Mouse (Mus musculus) small intestine, adult 2 months (tissue): Measurements from ENCODE around the gene Slc16a6. TPM values are rescaled to one million over a fixed set of nuclear protein-coding genes. Genes with fewer than 3 reads are reported as not detected.

ENCODE experiments used
- H3K27ac ChIP-seq: fragments of 200-500 bp; 2 replicates; pipeline ENCODE4 v1.5.1; 2012; ENCODE audit warnings: low read depth, low read length, control low read depth, inconsistent platforms; ENCODE audit not compliant: insufficient read depth
- H3K27me3 ChIP-seq: fragments of 200-500 bp; 2 replicates; pipeline ENCODE4 v1.6.1; 2012; ENCODE audit warnings: mild to moderate bottlenecking, moderate library complexity, low read length, inconsistent platforms; ENCODE audit not compliant: control insufficient read depth, insufficient read depth
- H3K36me3 ChIP-seq: fragments of 200-500 bp; 2 replicates; pipeline ENCODE4 v1.6.1; 2012; ENCODE audit warnings: mild to moderate bottlenecking, low read length, control low read depth, inconsistent platforms; ENCODE audit not compliant: control insufficient read depth, insufficient read depth
- H3K4me1 ChIP-seq: fragments of 200-500 bp; 2 replicates; pipeline ENCODE4 v1.6.1; 2012; ENCODE audit warnings: low read length, inconsistent platforms, mixed read lengths; ENCODE audit not compliant: control insufficient read depth, insufficient read depth, insufficient read length
- H3K4me3 ChIP-seq: fragments of 200-500 bp; 2 replicates; pipeline ENCODE4 v1.5.1; 2012; ENCODE audit warnings: low read depth, mild to moderate bottlenecking, control low read depth, inconsistent platforms, low read length, moderate library complexity
- CTCF ChIP-seq: fragments of 200-500 bp; IDR thresholded peaks from 2 replicates; pipeline ENCODE4 v1.5.1; 2012; ENCODE audit warnings: low read depth, mild to moderate bottlenecking, control low read depth, inconsistent platforms, low read length, moderate library complexity, mixed read lengths; ENCODE audit not compliant: insufficient replicate concordance, insufficient read length; ENCODE audit errors: extremely low read depth
- POLR2A ChIP-seq: fragments of 200-500 bp; IDR thresholded peaks from 2 replicates; pipeline ENCODE4 v1.6.1; 2012; ENCODE audit warnings: low read depth, mild to moderate bottlenecking, control low read depth, inconsistent platforms, low read length, moderate library complexity
- WGBS: fragments of 180-500 bp; shearing (Covaris S2); methylation state at CpG from one replicate; pipeline ENCODE4 v1.1.7; 2018; 5-methylcytosine and 5-hydroxymethylcytosine counted together
- polyA plus RNA-seq: library from polyadenylated mRNA; depleted of rRNA; stranded (reverse); fragments of >200 nt; gene quantifications from 2 replicates; pipeline ENCODE4 v1.2.3, GENCODE M21; 2012

Gene Slc16a6
- polyA plus RNA-seq, 1 experiment = 4.2 TPM

- H3K4me3 ChIP-seq = no peak overlapping the region
- WGBS = 70% methylated on average over 8 of the region's 8 CpGs
- no peaks in the 10 kb centered on the region for H3K36me3 ChIP-seq
- no peak overlapping the region for H3K27ac ChIP-seq
- TF ChIP-seq POLR2A = no peak
- TF ChIP-seq CTCF = no peak
- no peaks in the 10 kb centered on the region for H3K27me3 ChIP-seq
- peaks cover 11% of the 10 kb centered on the region; the same call in 1 of the 2 replicates for H3K4me1 ChIP-seq
These were observed 7.0 kb upstream of the Slc16a6 start for GRCm38 (mm10) chr11:109480440-109480839.

DNA sequence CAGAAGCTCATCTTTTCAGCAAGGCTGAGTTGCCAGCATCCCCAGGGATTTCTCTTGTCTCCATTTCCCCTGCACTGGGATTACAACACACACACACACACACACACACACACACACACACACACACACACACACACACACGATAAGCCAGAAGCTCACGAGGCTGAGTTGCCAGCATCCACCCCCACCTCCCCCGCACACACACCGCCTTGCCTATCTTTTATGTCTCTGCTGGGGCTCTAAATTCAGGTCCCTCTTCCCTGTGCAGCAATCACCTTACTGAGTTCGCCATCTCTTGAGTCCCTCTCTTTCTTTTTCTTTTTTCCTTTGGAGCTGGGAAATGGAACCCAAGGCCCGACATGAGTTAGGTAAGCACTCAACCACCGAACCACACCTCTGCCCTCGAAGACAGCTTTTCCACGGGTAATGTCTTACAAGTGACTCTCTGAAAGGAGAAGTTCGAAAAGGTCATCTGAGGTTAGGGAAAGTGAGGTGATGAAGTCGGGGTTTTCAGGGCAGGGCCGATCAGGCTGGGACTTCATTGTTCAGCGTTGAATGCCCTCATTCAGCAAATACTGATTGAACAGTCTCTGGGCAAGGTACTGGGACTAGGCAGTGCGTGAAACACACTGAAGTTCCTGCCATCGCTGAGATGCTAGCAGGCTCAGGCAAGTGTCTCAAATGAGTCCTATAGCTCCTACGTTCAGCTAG is 6.3 kb upstream of the Slc16a6 start:
- WGBS = 66% methylated on average over 16 of the region's 16 CpGs
- no peaks in the 10 kb centered on the region for H3K36me3 ChIP-seq
- H3K27me3 ChIP-seq = no peaks in the 10 kb centered on the region
- H3K4me1 ChIP-seq = peaks cover 5% of the 10 kb centered on the region; the same call in 1 of the 2 replicates
- H3K27ac ChIP-seq = no peak overlapping the region
- no peak for TF ChIP-seq POLR2A
- no peak for TF ChIP-seq CTCF
- no peak overlapping the region for H3K4me3 ChIP-seq

- no peaks in the 10 kb centered on the region for H3K27me3 ChIP-seq
- peaks cover 5% of the 10 kb centered on the region; the same call in 1 of the 2 replicates for H3K4me1 ChIP-seq
- no peak overlapping the region for H3K27ac ChIP-seq
- H3K36me3 ChIP-seq = no peaks in the 10 kb centered on the region
- TF ChIP-seq POLR2A = no peak
- TF ChIP-seq CTCF = no peak
- H3K4me3 ChIP-seq = no peak overlapping the region
- WGBS = 34% methylated on average over 16 of the region's 16 CpGs
These were observed 4.4 kb upstream of the Slc16a6 start for GRCm38 (mm10) chr11:109477606-109478380.

- TF ChIP-seq POLR2A (no peak), CTCF (no peak)
- WGBS = 88% methylated on average over 6 of the region's 6 CpGs
- H3K27ac ChIP-seq = no peak overlapping the region
These were observed 3.3 kb upstream of the Slc16a6 start for GRCm38 (mm10) chr11:109476653-109477052.

DNA sequence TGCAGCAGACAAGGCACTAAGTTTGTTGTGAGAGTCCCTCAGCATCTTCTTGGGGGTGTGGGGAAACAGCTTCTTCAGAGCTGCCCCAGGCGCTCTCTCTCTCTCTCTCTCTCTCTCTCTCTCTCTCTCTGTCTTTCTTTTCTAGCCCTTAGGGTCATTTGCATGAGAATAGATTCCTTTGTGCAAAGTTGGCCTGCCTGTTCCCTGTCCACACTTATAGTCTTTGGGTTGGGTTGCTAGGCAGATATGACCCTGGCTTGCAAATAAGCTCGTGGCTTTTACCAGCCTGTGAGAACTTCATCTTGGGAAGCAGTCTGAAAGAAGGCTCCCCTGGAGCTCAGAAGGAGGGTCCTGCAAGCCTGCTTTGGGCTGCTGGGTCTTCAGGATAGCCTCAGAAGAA is 2.8 kb upstream of the Slc16a6 start:
- WGBS = 84% methylated on average over 2 of the region's 2 CpGs
- no peak overlapping the region for H3K27ac ChIP-seq
- no peak for TF ChIP-seq CTCF
- no peak for TF ChIP-seq POLR2A

More at GRCm38 (mm10) chr11:109476653-109477052, 3.3 kb upstream of the Slc16a6 start:
- no peak overlapping the region for H3K4me3 ChIP-seq
- peaks cover 9% of the 10 kb centered on the region for H3K4me1 ChIP-seq
- H3K36me3 ChIP-seq = no peaks in the 10 kb centered on the region
- H3K27me3 ChIP-seq = no peaks in the 10 kb centered on the region

GRCm38 (mm10) chr11:109475717-109476116 is 2.3 kb upstream of the Slc16a6 start:
- TF ChIP-seq POLR2A = no peak
- TF ChIP-seq CTCF = no peak
- H3K27ac ChIP-seq = no peak overlapping the region
- WGBS = 96% methylated on average over 4 of the region's 4 CpGs
- H3K4me3 ChIP-seq = no peak overlapping the region
- no peaks in the 10 kb centered on the region for H3K27me3 ChIP-seq
- H3K4me1 ChIP-seq = peaks cover 9% of the 10 kb centered on the region
- H3K36me3 ChIP-seq = no peaks in the 10 kb centered on the region

More for the DNA sequence above, 2.8 kb upstream of the Slc16a6 start:
- H3K36me3 ChIP-seq = no peaks in the 10 kb centered on the region
- no peak overlapping the region for H3K4me3 ChIP-seq
- H3K4me1 ChIP-seq = peaks cover 9% of the 10 kb centered on the region
- no peaks in the 10 kb centered on the region for H3K27me3 ChIP-seq

DNA sequence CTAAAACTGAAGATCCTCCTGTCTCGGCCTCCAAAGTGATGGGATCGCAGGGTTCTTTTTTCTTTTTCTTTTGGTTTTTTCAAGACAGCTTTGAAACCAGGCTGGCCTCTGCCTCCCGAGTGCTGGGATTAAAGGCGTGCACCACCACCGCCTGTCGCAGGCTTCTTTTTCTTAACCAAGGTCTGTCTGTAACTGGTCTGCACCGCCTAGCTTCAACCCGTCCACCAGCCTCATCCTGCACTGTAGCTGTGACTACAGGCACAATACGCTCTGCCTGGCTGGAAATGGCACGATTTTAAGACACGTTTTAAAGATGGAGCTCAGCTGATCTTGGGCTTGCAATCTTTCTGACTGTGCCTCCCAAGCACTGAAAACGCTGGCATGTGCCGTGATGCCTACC is 1.4 kb upstream of the Slc16a6 start:
- H3K4me3 ChIP-seq = no peak overlapping the region

More for the DNA sequence above, 1.4 kb upstream of the Slc16a6 start:
- no peak for TF ChIP-seq CTCF
- TF ChIP-seq POLR2A = no peak
- 91% methylated on average over 13 of the region's 13 CpGs for WGBS
- peaks cover 9% of the 10 kb centered on the region for H3K4me1 ChIP-seq
- no peak overlapping the region for H3K27ac ChIP-seq
- H3K36me3 ChIP-seq = no peaks in the 10 kb centered on the region
- no peaks in the 10 kb centered on the region for H3K27me3 ChIP-seq
